Mouse (Mus musculus) MEL-GATA-1-ER (cell line): ENCODE data around the gene Exog.

Source experiments
- DNase-seq: peaks from one replicate; pipeline ENCODE4 v3.0.0-alpha.2; 2012; ENCODE audit warnings: low read depth; ENCODE audit errors: extremely low read depth

The Exog gene

GRCm38 (mm10) chr9:119444738-119445429 is at the start of gene Exog:
Gene Exog (plus strand): TSS chr9:119444943.
- peak; percentile 74 for DNase-seq

- no peak for DNase-seq
Measured at GRCm38 (mm10) chr9:119401351-119401750, 43.4 kb upstream of the Exog start.

GRCm38 (mm10) chr9:119401801-119402214 is 42.9 kb upstream of the Exog start, which contains the start of gene Acvr2b:
Gene Acvr2b (plus strand): TSS chr9:119402118.
- peak; percentile 46 for DNase-seq

GRCm38 (mm10) chr9:119402253-119403235 is 42.2 kb upstream of the Exog start:
- no peak for DNase-seq

GRCm38 (mm10) chr9:119403236-119403641 is 41.5 kb upstream of the Exog start:
- DNase-seq: no peak

GRCm38 (mm10) chr9:119404090-119404489 is 40.7 kb upstream of the Exog start:
- DNase-seq: no peak

- DNase-seq: no peak
Measured at GRCm38 (mm10) chr9:119407884-119408283, 36.9 kb upstream of the Exog start.

- DNase-seq: no peak
Measured at GRCm38 (mm10) chr9:119408898-119409664, 35.7 kb upstream of the Exog start.

GRCm38 (mm10) chr9:119409864-119410263 is 34.9 kb upstream of the Exog start:
- DNase-seq: no peak

GRCm38 (mm10) chr9:119418025-119418424 is 26.7 kb upstream of the Exog start:
- DNase-seq: no peak

- DNase-seq: no peak
Measured at GRCm38 (mm10) chr9:119419852-119420438, 24.8 kb upstream of the Exog start.

- no peak for DNase-seq
Measured at GRCm38 (mm10) chr9:119425217-119425975, 19.3 kb upstream of the Exog start.

GRCm38 (mm10) chr9:119425976-119426415 is 18.7 kb upstream of the Exog start:
- DNase-seq: no peak

GRCm38 (mm10) chr9:119426483-119426882 is 18.3 kb upstream of the Exog start:
- no peak for DNase-seq

GRCm38 (mm10) chr9:119430311-119430710 is 14.4 kb upstream of the Exog start:
- DNase-seq: peak; percentile 27

- no peak for DNase-seq
Measured at GRCm38 (mm10) chr9:119435855-119436254, 8.9 kb upstream of the Exog start.

GRCm38 (mm10) chr9:119438065-119438464 is 6.7 kb upstream of the Exog start:
- no peak for DNase-seq

GRCm38 (mm10) chr9:119438498-119439000 is 6.2 kb upstream of the Exog start:
- DNase-seq: no peak

- peak; percentile 68 for DNase-seq
Measured at GRCm38 (mm10) chr9:119445737-119446136, 994 bp downstream of the Exog start.

- DNase-seq: no peak
Measured at GRCm38 (mm10) chr9:119455967-119456366, 11.2 kb downstream of the Exog start.
